Mouse (Mus musculus) large intestine, adult 2 months (tissue): ENCODE measurements around the gene Dupd1. TPM values are rescaled to one million over a fixed set of nuclear protein-coding genes. Genes with fewer than 3 reads are reported as not detected.

Experiments
- polyA plus RNA-seq: library from polyadenylated mRNA; depleted of rRNA; stranded (reverse); fragments of >200 nt; gene quantifications from 2 replicates; pipeline ENCODE4 v1.2.3, GENCODE M21; 2012; rRNA removed

Gene Dupd1
- polyA plus RNA-seq, 1 experiment: not detected

Other genes starting within 250 kb of the Dupd1 start
- gene Kat6b, start 233.1 kb downstream of the Dupd1 start, polyA plus RNA-seq: 3.8 and 7.1 TPM in 2 replicates
- 7.0 and 27.8 TPM in 2 replicates for gene Samd8, start 36.0 kb upstream of the Dupd1 start, polyA plus RNA-seq
- 0.22 and 1.2 TPM in 2 replicates for gene Dusp13, start 36.6 kb upstream of the Dupd1 start, polyA plus RNA-seq
- 230 and 340 TPM in 2 replicates for gene Vdac2, start 110.7 kb upstream of the Dupd1 start, polyA plus RNA-seq
- gene Comtd1, start 134.4 kb upstream of the Dupd1 start, polyA plus RNA-seq: 53.3 and 71.5 TPM in 2 replicates